Mouse (Mus musculus): ENCODE measurements around the gene Rhbdl2.

DNA sequence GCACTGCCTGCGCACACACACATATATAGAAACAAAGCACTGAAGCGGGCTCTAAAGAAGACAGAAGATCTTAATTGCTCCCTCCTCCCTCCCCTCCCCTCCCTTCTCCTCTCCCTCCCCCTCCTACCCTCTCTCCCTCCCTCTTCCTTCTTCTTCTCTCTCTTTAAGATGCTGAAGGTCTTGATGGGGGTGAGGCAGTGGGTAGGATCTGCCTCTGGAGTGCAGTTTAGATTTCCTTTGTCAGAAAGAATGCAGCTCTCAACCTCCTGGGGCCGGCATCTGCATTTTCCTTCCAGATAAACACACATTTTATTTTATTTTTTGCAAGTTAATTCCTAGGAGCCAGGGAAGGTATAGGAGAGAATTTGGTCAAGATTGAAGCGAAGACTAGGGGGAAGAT, 19.4 kb upstream of the Rhbdl2 start:
- no peak for TF ChIP-seq CTCF (IDR thresholded peaks at IDR 0.05; ENCODE audit: low read depth, low read length)
- TF ChIP-seq POLR2AphosphoS5 (IDR thresholded peaks at IDR 0.05; ENCODE audit: insufficient replicate concordance, low read depth, low read length), result no peak
- no peak for TF ChIP-seq TAL1 (conservative IDR thresholded peaks at IDR 0.05; ENCODE audit: low read depth, low read length)
- TF ChIP-seq GATA2 (IDR thresholded peaks at IDR 0.05; ENCODE audit: borderline replicate concordance, low read depth, low read length), result no peak
- no peak for TF ChIP-seq GATA1 (IDR thresholded peaks at IDR 0.05; ENCODE audit: borderline replicate concordance, low read length)
